Mouse (Mus musculus): Measurements from ENCODE around the gene Nrl.

Nrl gene

GRCm38 (mm10) chr14:55478651-55479599, 45.9 kb downstream of the Nrl start, which contains the start of gene Dhrs4:
Dhrs4 (plus strand) TSS chr14:55478758.
- peak; percentile 67 for DNase-seq

DNA sequence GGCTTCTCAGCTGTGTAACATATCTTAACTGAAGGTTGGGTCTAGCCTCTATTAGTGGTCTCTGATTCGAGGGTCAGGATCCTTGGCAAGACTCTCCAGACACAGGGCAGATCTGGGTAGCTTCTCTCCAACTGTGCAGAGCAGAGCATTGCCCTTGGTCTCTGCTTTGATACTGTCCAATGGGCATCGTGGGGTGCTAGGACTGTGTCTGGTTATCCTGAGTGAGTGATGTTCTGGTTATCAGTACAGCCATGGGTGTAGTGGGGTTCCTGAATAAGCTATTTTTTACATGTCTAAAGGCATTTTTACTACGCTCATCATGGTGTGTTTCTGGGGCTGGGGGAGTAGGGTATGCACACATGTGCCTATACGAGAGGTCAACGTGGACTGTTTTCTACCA, 47.0 kb downstream of the Nrl start:
- DNase-seq = no peak

- DNase-seq = no peak
Measured at GRCm38 (mm10) chr14:55477421-55477820, 47.4 kb downstream of the Nrl start.

- DNase-seq = no peak
Measured at GRCm38 (mm10) chr14:55475654-55476053, 49.1 kb downstream of the Nrl start.

DNA sequence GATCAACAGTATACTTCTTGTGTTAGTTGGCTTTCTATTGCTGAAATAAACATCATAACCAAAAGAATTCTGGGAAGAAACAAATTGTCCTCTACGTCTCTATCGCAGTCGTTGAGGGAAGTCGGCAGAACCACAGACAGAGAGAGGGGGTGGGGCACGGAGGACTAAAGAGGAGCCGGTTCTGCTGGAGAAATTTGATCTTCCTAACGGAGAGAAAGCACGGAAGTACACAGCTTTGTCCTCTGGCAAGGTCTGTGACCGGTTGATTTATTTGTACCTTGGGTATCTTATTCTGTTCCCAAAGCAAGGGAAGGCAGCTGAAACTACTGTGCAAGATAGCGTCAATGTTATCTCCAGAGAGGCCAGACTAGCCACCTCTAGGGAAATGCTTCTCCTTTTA, 54.0 kb downstream of the Nrl start:
- DNase-seq = no peak

GRCm38 (mm10) chr14:55469821-55470220, 55.0 kb downstream of the Nrl start:
- no peak for DNase-seq

- DNase-seq = no peak
Measured at GRCm38 (mm10) chr14:55469041-55469440, 55.7 kb downstream of the Nrl start.

Measured in right cerebral cortex, postnatal 4 days (tissue).